Mouse (Mus musculus) embryonic facial prominence, embryonic 13.5 days (tissue): ENCODE measurements around the gene Snrpb. TPM values are rescaled to one million over a fixed set of nuclear protein-coding genes. Genes with fewer than 3 reads are reported as not detected.

ENCODE experiments used
- ATAC-seq: fragments of 200-750 bp; cut with Nextera tagmentation; 2 replicates; pipeline ENCODE4 v1.8.0; 2017; ENCODE audit warnings: low read depth; ENCODE audit not compliant: insufficient number of reproducible peaks, insufficient read depth, low FRiP score, low TSS enrichment
- H3K27ac ChIP-seq: fragments of 300-500 bp; sonication (generic); 2 replicates; pipeline ENCODE4 v1.5.1; 2015; ENCODE audit warnings: moderate library complexity, mild to moderate bottlenecking, inconsistent platforms
- H3K27me3 ChIP-seq: fragments of 300-500 bp; sonication (generic); 2 replicates; pipeline ENCODE4 v1.6.1; 2015; ENCODE audit warnings: mild to moderate bottlenecking, inconsistent platforms
- H3K36me3 ChIP-seq: fragments of 300-500 bp; sonication (generic); 2 replicates; pipeline ENCODE4 v1.6.1; 2015; ENCODE audit warnings: mild to moderate bottlenecking, inconsistent platforms
- H3K4me1 ChIP-seq: fragments of 300-500 bp; sonication (generic); 2 replicates; pipeline ENCODE4 v1.6.1; 2015; ENCODE audit warnings: inconsistent platforms
- H3K4me2 ChIP-seq: fragments of 300-500 bp; sonication (generic); 2 replicates; pipeline ENCODE4 v1.6.1; 2015; ENCODE audit warnings: moderate library complexity, mild to moderate bottlenecking, inconsistent platforms
- H3K4me3 ChIP-seq: fragments of 300-500 bp; sonication (generic); 2 replicates; pipeline ENCODE4 v1.5.1; 2015; ENCODE audit warnings: mild to moderate bottlenecking, inconsistent platforms
- H3K9ac ChIP-seq: fragments of 300-500 bp; sonication (generic); 2 replicates; pipeline ENCODE4 v1.6.1; 2015; ENCODE audit warnings: mild to moderate bottlenecking, inconsistent platforms
- H3K9me3 ChIP-seq: fragments of 300-500 bp; sonication (generic); 2 replicates; pipeline ENCODE4 v1.6.1; 2016; ENCODE audit warnings: inconsistent platforms
- WGBS: fragments of 180-500 bp; shearing (Covaris S2); methylation state at CpG from one replicate; pipeline ENCODE4 v1.1.7; 2015; ENCODE audit warnings: mixed read lengths; 5-methylcytosine and 5-hydroxymethylcytosine counted together
- polyA plus RNA-seq: library from polyadenylated mRNA; unstranded; fragments of >200 nt; fragmentation: Nextera tagmentation; extraction: Ambion mirVana; gene quantifications from 2 replicates; pipeline ENCODE4 v1.2.1, GENCODE M21; 2015

The Snrpb gene
- polyA plus RNA-seq, 1 experiment from 2014 or later = 617 TPM

- no peak overlapping the region for H3K4me2 ChIP-seq
- H3K36me3 ChIP-seq = no peaks in the 10 kb centered on the region
- no peaks in the 10 kb centered on the region for H3K4me1 ChIP-seq
- no peak overlapping the region for H3K9ac ChIP-seq
- WGBS = 81% methylated on average over 1 of the region's 1 CpGs
- no peak overlapping the region for H3K4me3 ChIP-seq
- no peaks in the 10 kb centered on the region for H3K27me3 ChIP-seq
- H3K9me3 ChIP-seq = no peaks in the 10 kb centered on the region
- ATAC-seq = no peak
- no peak overlapping the region for H3K27ac ChIP-seq
Measured at GRCm38 (mm10) chr2:130126073-130126472, 53.1 kb downstream of the Snrpb start.

GRCm38 (mm10) chr2:130125279-130126059 lies 53.7 kb downstream of the Snrpb start:
- Histone ChIP-seq H3K36me3 (no peaks in the 10 kb centered on the region), H3K4me1 (no peaks in the 10 kb centered on the region), H3K9me3 (no peaks in the 10 kb centered on the region), H3K4me3 (no peak overlapping the region), H3K27me3 (no peaks in the 10 kb centered on the region), H3K4me2 (no peak overlapping the region), H3K27ac (no peak overlapping the region), H3K9ac (no peak overlapping the region)
- no peak for ATAC-seq
- 78% methylated on average over 6 of the region's 6 CpGs for WGBS

Other genes starting within 250 kb of the Snrpb start
- gene Tgm3, start 167.1 kb downstream of the Snrpb start, polyA plus RNA-seq = 0.08 and 0.31 TPM in 2 replicates
- 0.07 TPM in 1 of 2 replicates, not detected in the other for gene Tgm6, start 67.0 kb downstream of the Snrpb start, polyA plus RNA-seq
- not detected in 2 replicates for gene Tmc2, start 15.8 kb upstream of the Snrpb start, polyA plus RNA-seq
- gene Nop56, start 95.0 kb upstream of the Snrpb start, polyA plus RNA-seq = 300 and 333 TPM in 2 replicates
- 151 and 158 TPM in 2 replicates for gene Idh3b, start 105.1 kb upstream of the Snrpb start, polyA plus RNA-seq
- gene Ebf4, start 115.8 kb upstream of the Snrpb start, polyA plus RNA-seq = 3.9 and 4.8 TPM in 2 replicates
- 110 and 133 TPM in 2 replicates for gene Cpxm1, start 218.2 kb upstream of the Snrpb start, polyA plus RNA-seq
- gene Gm28372, start 225.8 kb upstream of the Snrpb start, polyA plus RNA-seq = 0.32 TPM in 1 of 2 replicates, not detected in the other
- gene 1700020A23Rik, start 225.9 kb upstream of the Snrpb start, polyA plus RNA-seq = not detected in 2 replicates
- 0.32 TPM in 1 of 2 replicates, not detected in the other for gene Tmem239, start 227.1 kb upstream of the Snrpb start, polyA plus RNA-seq
- 105 and 108 TPM in 2 replicates for gene Vps16, start 244.9 kb upstream of the Snrpb start, polyA plus RNA-seq
- 15.5 and 16.3 TPM in 2 replicates for gene Pced1a, start 245.3 kb upstream of the Snrpb start, polyA plus RNA-seq